Mouse (Mus musculus) adrenal gland, adult 10 weeks (tissue): Measurements from ENCODE around the gene Il11ra1. TPM values are rescaled to one million over a fixed set of nuclear protein-coding genes. Genes with fewer than 3 reads are reported as not detected.

ENCODE experiments used
- polyA plus RNA-seq: library from polyadenylated mRNA; stranded (reverse); fragments of 350-450 nt; fragmentation: Illumina TruSeq; extraction: RNeasy Lipid Tissue Mini Kit (QIAGEN cat#74804); gene quantifications from one replicate; pipeline ENCODE4 v1.2.3, GENCODE M21; 2014; ENCODE audit warnings: low read depth, low replicate concordance

The Il11ra1 gene
- polyA plus RNA-seq: 18.6 TPM

DNA sequence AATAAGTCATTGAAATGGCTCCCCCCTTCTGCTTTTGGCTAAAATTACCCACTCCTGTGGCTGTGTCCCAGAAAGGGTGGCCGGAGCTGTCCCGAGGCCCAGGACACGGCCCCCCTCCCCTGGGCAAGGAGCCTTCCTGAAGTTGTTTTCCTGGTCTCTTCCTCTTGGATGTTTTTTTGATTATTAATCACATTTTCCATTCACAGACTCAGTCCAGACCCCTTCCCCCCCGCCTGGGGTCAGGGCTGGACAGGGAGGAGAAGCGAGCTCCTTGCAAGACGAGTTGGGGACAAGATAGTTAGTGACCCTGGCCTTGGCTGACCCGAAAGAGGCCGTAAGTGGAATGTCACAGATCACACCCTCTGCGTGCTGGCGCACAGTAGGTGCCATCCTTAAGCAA is at the start of gene Il11ra1:
Gene Il11ra1, plus strand, starts transcription at position 207 of the 400 bp plus-strand sequence.

GRCm38 (mm10) chr4:41696930-41697841 is 2.6 kb upstream of the Il11ra1 start, which contains the start of gene Cntfr:
Cntfr (minus strand) TSS chr4:41697089.

DNA sequence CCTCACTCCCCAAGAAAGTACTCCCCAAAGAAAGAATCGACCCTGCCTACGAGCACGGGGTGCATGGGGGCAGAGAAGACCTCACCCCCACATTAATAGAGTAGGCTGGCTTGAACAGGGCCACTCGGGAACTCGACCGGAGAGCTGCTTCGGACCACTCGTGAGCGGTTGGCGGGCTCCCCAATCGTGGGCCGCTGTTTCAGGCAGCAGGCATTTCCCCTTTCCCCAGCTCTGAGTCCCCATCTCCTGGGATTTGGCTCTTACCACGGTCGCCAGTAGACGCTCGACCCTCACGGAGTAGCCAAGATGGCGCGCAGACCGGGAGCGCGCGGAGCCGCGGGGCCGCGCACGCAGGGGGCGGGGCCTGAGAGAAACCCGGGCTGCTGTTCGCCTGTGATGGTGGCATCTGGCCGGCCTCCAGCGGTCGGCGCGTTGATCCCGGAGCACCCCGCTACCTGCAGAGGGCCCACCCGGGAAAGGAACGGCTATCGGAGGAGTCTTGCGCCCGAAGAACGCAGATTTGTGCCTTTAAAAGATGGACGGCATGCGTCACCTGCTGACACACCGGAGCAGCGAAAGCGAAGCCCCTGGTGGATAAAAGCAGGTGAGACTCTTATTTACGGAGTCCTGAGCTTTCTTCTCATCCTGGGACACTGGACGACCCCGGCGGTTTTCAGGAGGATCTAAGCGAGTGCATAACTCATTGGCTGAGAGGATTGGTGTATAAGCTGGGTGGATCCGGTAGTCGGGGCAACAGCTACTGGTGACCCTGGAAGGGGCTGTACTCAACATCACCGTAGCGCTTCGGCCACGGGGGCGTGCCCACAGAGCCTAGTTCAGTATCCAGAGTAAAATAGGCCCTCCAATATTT is 13.6 kb downstream of the Il11ra1 start, which contains the start of gene Rpp25l:
Gene Rpp25l, minus strand, starts transcription at position 338 of the 871 bp plus-strand sequence.

GRCm38 (mm10) chr4:41722918-41723351 is 23.1 kb downstream of the Il11ra1 start, which contains the start of gene Dctn3:
Dctn3 (minus strand) TSS chr4:41723170.

DNA sequence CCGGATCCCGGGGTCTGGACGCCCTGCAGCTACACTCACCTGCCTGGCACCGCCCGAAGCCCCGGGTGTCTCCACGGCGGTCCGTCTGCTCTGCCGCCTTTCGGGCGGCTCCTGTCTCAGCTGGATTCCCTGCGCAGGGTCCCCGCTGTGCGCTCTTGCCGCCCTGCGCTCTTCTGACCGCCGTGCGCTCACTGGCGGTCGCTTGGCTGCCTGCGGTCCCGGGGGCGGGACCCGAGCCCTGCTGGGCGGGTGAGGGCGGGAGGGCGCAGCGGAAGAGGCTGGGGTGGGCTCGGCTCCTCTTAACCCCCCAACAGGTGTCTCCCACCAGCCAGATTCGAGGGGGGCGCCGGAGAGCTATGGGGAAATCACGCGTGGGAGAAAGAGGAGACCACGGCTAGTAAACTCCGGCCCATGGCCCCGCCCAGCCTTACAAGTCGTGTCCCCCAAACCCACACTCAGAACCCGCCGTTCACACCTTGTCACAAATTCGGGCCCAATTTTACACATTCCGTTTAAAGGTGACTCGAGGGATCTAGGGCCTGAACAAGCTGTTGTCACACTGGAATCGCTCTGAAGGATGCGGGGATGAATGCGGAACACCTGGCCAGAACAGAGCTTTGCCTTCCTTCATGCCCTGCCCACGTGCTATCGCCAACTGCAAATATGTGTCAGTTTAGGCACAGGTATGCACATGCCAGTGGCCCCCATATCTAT is 31.4 kb downstream of the Il11ra1 start, which contains the start of gene Arid3c:
Gene Arid3c, minus strand, starts transcription at position 91 of the 714 bp plus-strand sequence.

GRCm38 (mm10) chr4:41754797-41755337 is 55.1 kb downstream of the Il11ra1 start, which contains the start of gene Galt:
Galt (plus strand) TSS chr4:41755228.

GRCm38 (mm10) chr4:41755338-41756305 is 55.8 kb downstream of the Il11ra1 start, which contains the start of gene Sigmar1:
Sigmar1 (minus strand) TSS chr4:41756157.

GRCm38 (mm10) chr4:41774002-41774401 is 74.2 kb downstream of the Il11ra1 start, which contains the start of gene Ccl27a:
Ccl27a (minus strand) TSS chr4:41774247.

Other genes with a start within 250 kb of the Il11ra1 start
- 1.8 TPM for gene Kif24, start 235.1 kb upstream of the Il11ra1 start, polyA plus RNA-seq
- 33.1 TPM for gene Nudt2, start 234.8 kb upstream of the Il11ra1 start, polyA plus RNA-seq
- gene AI464131, start 196.9 kb upstream of the Il11ra1 start, polyA plus RNA-seq: 3.0 TPM
- not detected for gene 1110017D15Rik, start 182.7 kb upstream of the Il11ra1 start, polyA plus RNA-seq
- 2.9 TPM for gene Fam219a, start 130.5 kb upstream of the Il11ra1 start, polyA plus RNA-seq
- gene Dnaic1, start 130.2 kb upstream of the Il11ra1 start, polyA plus RNA-seq: not detected
- gene Enho, start 59.7 kb upstream of the Il11ra1 start, polyA plus RNA-seq: not detected
- gene Cntfr, start 2.9 kb upstream of the Il11ra1 start, polyA plus RNA-seq: 1.2 TPM
- gene Rpp25l, start 13.5 kb downstream of the Il11ra1 start, polyA plus RNA-seq: not detected
- gene Dctn3, start 23.2 kb downstream of the Il11ra1 start, polyA plus RNA-seq: 42.9 TPM
- gene Arid3c, start 31.2 kb downstream of the Il11ra1 start, polyA plus RNA-seq: not detected
- gene Galt, start 55.2 kb downstream of the Il11ra1 start, polyA plus RNA-seq: 2.4 TPM
- 48.6 TPM for gene Sigmar1, start 56.2 kb downstream of the Il11ra1 start, polyA plus RNA-seq
- 4.1 TPM for gene Ccl27a, start 74.3 kb downstream of the Il11ra1 start, polyA plus RNA-seq
- gene Gm21541, start 203.6 kb downstream of the Il11ra1 start, polyA plus RNA-seq: not detected
- not detected for gene Gm20878, start 241.6 kb downstream of the Il11ra1 start, polyA plus RNA-seq